Mouse (Mus musculus) kidney, postnatal 0 days (tissue): ENCODE data around the gene Grk4. TPM values are rescaled to one million over a fixed set of nuclear protein-coding genes. Genes with fewer than 3 reads are reported as not detected.
"Not testable (repeated sequence)": the region's sequence is repeated elsewhere in the genome, so short reads cannot be mapped to it uniquely, and the experiment has no call there.

Experiments
- ATAC-seq: fragments of 200-750 bp; cut with Nextera tagmentation; replicated peaks from 2 replicates; pipeline ENCODE4 v1.8.0; 2017; ENCODE audit warnings: low read depth, moderate number of reproducible peaks, moderate TSS enrichment, moderate library complexity; ENCODE audit not compliant: low FRiP score
- DNase-seq: peaks from one replicate; pipeline ENCODE4 v3.0.0-alpha.2; 2016; ENCODE audit warnings: low spot score
- H3K27ac ChIP-seq: fragments of 300-500 bp; sonication (generic); 2 replicates; pipeline ENCODE4 v1.5.1; 2014; ENCODE audit warnings: mild to moderate bottlenecking
- H3K27me3 ChIP-seq: fragments of 300-500 bp; sonication (generic); 2 replicates; pipeline ENCODE4 v1.6.1; 2014; ENCODE audit warnings: low read length, mixed read lengths; ENCODE audit not compliant: insufficient read depth
- H3K36me3 ChIP-seq: fragments of 300-500 bp; sonication (generic); 2 replicates; pipeline ENCODE4 v1.6.1; 2014; ENCODE audit warnings: low read length, mixed read lengths; ENCODE audit not compliant: insufficient read depth
- H3K4me1 ChIP-seq: fragments of 300-500 bp; sonication (generic); replicated peaks from 2 replicates; pipeline ENCODE4 v1.6.1; 2014; ENCODE audit warnings: antibody characterized with exemption, low read length, mixed read lengths; ENCODE audit not compliant: insufficient read depth
- H3K4me2 ChIP-seq: fragments of 300-500 bp; sonication (generic); 2 replicates; pipeline ENCODE4 v1.6.1; 2014; ENCODE audit warnings: mild to moderate bottlenecking, low read length, moderate library complexity, mixed read lengths
- H3K4me3 ChIP-seq: fragments of 300-500 bp; sonication (generic); replicated peaks from 2 replicates; pipeline ENCODE4 v1.5.1; 2014; ENCODE audit warnings: low read depth, low read length
- H3K9ac ChIP-seq: fragments of 300-500 bp; sonication (generic); 2 replicates; pipeline ENCODE4 v1.6.1; 2014; ENCODE audit warnings: low read depth, low read length
- H3K9me3 ChIP-seq: fragments of 300-500 bp; sonication (generic); replicated peaks from 2 replicates; pipeline ENCODE4 v1.6.1; 2016; ENCODE audit warnings: low read length, inconsistent platforms, mixed read lengths
- CTCF ChIP-seq: IDR thresholded peaks from 2 replicates; pipeline ENCODE4 v1.5.1; 2016; ENCODE audit warnings: antibody characterized with exemption, low read depth, mild to moderate bottlenecking, moderate library complexity
- WGBS: fragments of 180-500 bp; shearing (Covaris S2); extraction: QIAGEN DNeasy Blood & Tissue Kit; methylation state at CpG from one replicate; pipeline ENCODE4 v1.1.7; 2014; 5-methylcytosine and 5-hydroxymethylcytosine counted together
- polyA plus RNA-seq: library from polyadenylated mRNA; unstranded; fragments of >200 nt; fragmentation: Nextera tagmentation; extraction: Ambion mirVana; gene quantifications from 2 replicates; pipeline ENCODE4 v1.2.1, GENCODE M21; 2015

Grk4 gene
- polyA plus RNA-seq, 1 experiment from 2014 or later: 3.6 TPM

- TF ChIP-seq CTCF: peak; percentile 11; the same call in 1 of the 2 replicates
- no peaks in the 10 kb centered on the region for H3K9me3 ChIP-seq
- no peak overlapping the region for H3K27ac ChIP-seq
- H3K4me3 ChIP-seq: no peak overlapping the region
- no peak overlapping the region for H3K4me2 ChIP-seq
- H3K4me1 ChIP-seq: no peaks in the 10 kb centered on the region
- no peaks in the 10 kb centered on the region for H3K36me3 ChIP-seq
- H3K27me3 ChIP-seq: no peaks in the 10 kb centered on the region
- H3K9ac ChIP-seq: no peak overlapping the region
- 92% methylated on average over 1 of the region's 1 CpGs for WGBS
- ATAC-seq: no peak
- no peak for DNase-seq
Observed at GRCm38 (mm10) chr5:34689868-34690267, 29.7 kb downstream of the Grk4 start.

DNA sequence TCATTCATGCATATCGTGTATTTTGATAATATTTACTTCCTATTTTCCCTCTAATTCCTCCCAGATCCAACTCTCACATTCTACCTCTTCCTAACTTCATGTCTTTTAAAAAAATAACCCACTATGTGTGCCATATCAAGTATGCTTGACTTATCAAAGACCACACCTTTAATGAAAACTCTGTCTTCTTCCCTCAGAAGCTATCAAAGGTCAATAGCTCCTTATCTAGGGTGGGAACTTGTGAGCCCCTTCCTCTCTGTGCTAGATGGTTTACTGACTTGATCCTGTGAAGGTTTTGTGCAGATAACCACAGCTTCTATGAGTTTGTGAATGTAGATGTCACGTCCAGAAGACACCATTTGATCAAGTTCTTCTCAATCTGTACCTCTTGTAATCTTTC is 32.6 kb downstream of the Grk4 start:
- no peak overlapping the region for H3K4me2 ChIP-seq
- no peak overlapping the region for H3K27ac ChIP-seq
- no peak for TF ChIP-seq CTCF
- no peaks in the 10 kb centered on the region for H3K27me3 ChIP-seq
- H3K9ac ChIP-seq: no peak overlapping the region
- no peak overlapping the region for H3K4me3 ChIP-seq
- no peaks in the 10 kb centered on the region for H3K9me3 ChIP-seq
- H3K36me3 ChIP-seq: no peaks in the 10 kb centered on the region
- ATAC-seq: no peak
- 65% methylated on average over 2 of the region's 2 CpGs for whole genome bisulfite sequencing
- H3K4me1 ChIP-seq: no peaks in the 10 kb centered on the region
- no peak for DNase-seq

DNA sequence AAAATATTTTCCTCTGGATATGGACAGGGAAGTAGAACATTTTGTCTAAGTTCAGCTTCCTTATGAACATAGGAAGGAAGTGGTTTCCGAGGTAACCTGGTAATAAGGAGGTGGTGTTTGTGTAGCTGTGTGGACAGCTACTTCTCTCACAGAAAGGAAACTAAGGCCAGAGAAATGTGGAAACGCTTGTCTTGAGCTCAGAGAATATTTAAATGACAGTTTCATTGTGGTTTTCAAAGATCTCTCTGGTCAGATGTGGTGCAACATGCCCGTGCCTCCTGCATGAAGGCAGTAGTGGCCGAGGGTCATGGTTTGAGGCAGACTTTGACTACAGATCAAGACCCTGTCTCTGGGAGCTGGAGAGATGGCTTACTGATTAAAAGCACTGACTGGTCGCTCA is 35.3 kb downstream of the Grk4 start:
- no peak for ATAC-seq
- Histone ChIP-seq H3K36me3 (no peaks in the 10 kb centered on the region), H3K4me3 (no peak overlapping the region), H3K27ac (no peak overlapping the region), H3K4me1 (no peaks in the 10 kb centered on the region), H3K27me3 (no peaks in the 10 kb centered on the region), H3K9me3 (no peaks in the 10 kb centered on the region), H3K9ac (no peak overlapping the region), H3K4me2 (no peak overlapping the region)
- peak; percentile 6 for DNase-seq
- no peak for TF ChIP-seq CTCF
- WGBS: 63% methylated on average over 5 of the region's 5 CpGs

- H3K9ac ChIP-seq: no peak overlapping the region
- H3K27me3 ChIP-seq: no peaks in the 10 kb centered on the region
- DNase-seq (no peak), ATAC-seq (no peak)
- no peak for TF ChIP-seq CTCF
- no peaks in the 10 kb centered on the region for H3K4me1 ChIP-seq
- no peak overlapping the region for H3K4me3 ChIP-seq
- H3K4me2 ChIP-seq: no peak overlapping the region
- 75% methylated on average over 1 of the region's 1 CpGs for whole genome bisulfite sequencing
- no peaks in the 10 kb centered on the region for H3K9me3 ChIP-seq
- no peaks in the 10 kb centered on the region for H3K36me3 ChIP-seq
- H3K27ac ChIP-seq: no peak overlapping the region
Observed at GRCm38 (mm10) chr5:34708436-34708835, 48.3 kb downstream of the Grk4 start.

- not testable (repeated sequence) for H3K4me2 ChIP-seq, H3K36me3 ChIP-seq, H3K4me1 ChIP-seq, H3K27me3 ChIP-seq, H3K27ac ChIP-seq, H3K4me3 ChIP-seq, H3K9me3 ChIP-seq, H3K9ac ChIP-seq, ATAC-seq
- DNase-seq: peak; percentile 12
- WGBS: 38% methylated on average over 3 of the region's 3 CpGs
Observed at GRCm38 (mm10) chr5:34714371-34714770, 54.2 kb downstream of the Grk4 start.

DNA sequence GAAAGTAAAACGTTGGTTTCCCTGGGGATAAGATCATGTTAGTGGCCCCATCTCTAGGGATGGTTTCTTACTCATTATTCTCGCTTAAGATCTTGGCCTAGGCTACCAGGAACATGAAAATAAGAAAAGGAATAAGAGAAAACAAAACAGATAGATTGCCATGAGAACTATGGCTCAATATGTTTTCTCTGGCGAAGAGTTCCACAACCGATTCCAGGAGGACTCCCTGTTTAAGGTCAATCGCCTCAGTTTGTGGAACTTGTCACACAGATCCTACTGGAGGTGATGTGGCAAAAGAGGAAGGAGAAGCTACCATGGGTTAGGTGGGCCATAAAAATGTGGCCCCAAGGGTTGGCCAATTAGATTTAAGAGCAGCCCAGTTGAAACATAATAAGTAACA is 54.6 kb downstream of the Grk4 start:
- no peaks in the 10 kb centered on the region for H3K9me3 ChIP-seq
- no peak overlapping the region for H3K4me3 ChIP-seq
- H3K4me1 ChIP-seq: no peaks in the 10 kb centered on the region
- H3K27me3 ChIP-seq: no peaks in the 10 kb centered on the region
- ATAC-seq: no peak
- 61% methylated on average over 5 of the region's 5 CpGs for WGBS
- no peak overlapping the region for H3K9ac ChIP-seq
- no peak overlapping the region for H3K4me2 ChIP-seq
- no peak for DNase-seq
- no peaks in the 10 kb centered on the region for H3K36me3 ChIP-seq
- no peak for TF ChIP-seq CTCF
- no peak overlapping the region for H3K27ac ChIP-seq

- no peaks in the 10 kb centered on the region for H3K27me3 ChIP-seq
- no peak overlapping the region for H3K4me2 ChIP-seq
- H3K27ac ChIP-seq: no peak overlapping the region
- H3K9ac ChIP-seq: no peak overlapping the region
- DNase-seq: no peak
- H3K9me3 ChIP-seq: no peaks in the 10 kb centered on the region
- no peak for TF ChIP-seq CTCF
- H3K36me3 ChIP-seq: no peaks in the 10 kb centered on the region
- no peak for ATAC-seq
- H3K4me1 ChIP-seq: no peaks in the 10 kb centered on the region
- no peak overlapping the region for H3K4me3 ChIP-seq
Observed at GRCm38 (mm10) chr5:34729141-34729540, 69.0 kb downstream of the Grk4 start.
